Mouse (Mus musculus): ENCODE measurements around the gene Kcnk5. TPM values are rescaled to one million over a fixed set of nuclear protein-coding genes. Genes with fewer than 3 reads are reported as not detected.

The Kcnk5 gene
- polyA plus RNA-seq, 1 experiment from 2014 or later, result 9.1 TPM

GRCm38 (mm10) chr14:20185426-20185825 is 3.8 kb upstream of the Kcnk5 start:
- no peaks in the 10 kb centered on the region for H3K9me3 ChIP-seq (ENCODE audit: control insufficient read depth, low read length)
- DNase-seq (ENCODE audit: low spot score), result no peak
- 84% methylated on average over 9 of the region's 9 CpGs for WGBS
- H3K4me2 ChIP-seq (ENCODE audit: low read depth), result no peak overlapping the region
- no peak for ATAC-seq (ENCODE audit: insufficient read depth, low FRiP score, low TSS enrichment)
- H3K4me3 ChIP-seq (ENCODE audit: low read depth, low read length), result no peak overlapping the region
- H3K27ac ChIP-seq (ENCODE audit: low read depth, low read length), result no peak overlapping the region
- no peak overlapping the region for H3K9ac ChIP-seq (ENCODE audit: low read length)
- no peaks in the 10 kb centered on the region for H3K27me3 ChIP-seq (ENCODE audit: control insufficient read depth, insufficient read depth, low read length)
- H3K4me1 ChIP-seq (ENCODE audit: control insufficient read depth, insufficient read depth, low read length), result peaks cover 23% of the 10 kb centered on the region
- H3K36me3 ChIP-seq (ENCODE audit: control insufficient read depth, insufficient read depth, low read length), result no peaks in the 10 kb centered on the region

- Histone ChIP-seq H3K4me1 (ENCODE audit: control insufficient read depth, insufficient read depth, low read length) (peaks cover 35% of the 10 kb centered on the region), H3K9me3 (ENCODE audit: control insufficient read depth, low read length) (no peaks in the 10 kb centered on the region), H3K27me3 (ENCODE audit: control insufficient read depth, insufficient read depth, low read length) (no peaks in the 10 kb centered on the region), H3K9ac (ENCODE audit: low read length) (peak overlapping the region; percentile 6; the same call in 1 of the 2 replicates), H3K36me3 (ENCODE audit: control insufficient read depth, insufficient read depth, low read length) (no peaks in the 10 kb centered on the region), H3K4me2 (ENCODE audit: low read depth) (no peak overlapping the region), H3K27ac (ENCODE audit: low read depth, low read length) (peak overlapping the region; percentile 68), H3K4me3 (ENCODE audit: low read depth, low read length) (no peak overlapping the region)
- ATAC-seq (ENCODE audit: insufficient read depth, low FRiP score, low TSS enrichment) (no peak), DNase-seq (ENCODE audit: low spot score) (peak; percentile 33)
- WGBS, result 63% methylated on average over 5 of the region's 5 CpGs
Observed at GRCm38 (mm10) chr14:20183701-20184100, 2.1 kb upstream of the Kcnk5 start.

- Histone ChIP-seq H3K27ac (ENCODE audit: low read depth, low read length) (no peak overlapping the region), H3K27me3 (ENCODE audit: control insufficient read depth, insufficient read depth, low read length) (no peaks in the 10 kb centered on the region), H3K4me3 (ENCODE audit: low read depth, low read length) (no peak overlapping the region), H3K36me3 (ENCODE audit: control insufficient read depth, insufficient read depth, low read length) (no peaks in the 10 kb centered on the region), H3K4me1 (ENCODE audit: control insufficient read depth, insufficient read depth, low read length) (peaks cover 41% of the 10 kb centered on the region), H3K4me2 (ENCODE audit: low read depth) (no peak overlapping the region), H3K9me3 (ENCODE audit: control insufficient read depth, low read length) (no peaks in the 10 kb centered on the region), H3K9ac (ENCODE audit: low read length) (no peak overlapping the region)
- no peak for ATAC-seq (ENCODE audit: insufficient read depth, low FRiP score, low TSS enrichment)
- DNase-seq (ENCODE audit: low spot score), result no peak
- 81% methylated on average over 7 of the region's 7 CpGs for WGBS
Observed at GRCm38 (mm10) chr14:20182596-20182995, 987 bp upstream of the Kcnk5 start.

GRCm38 (mm10) chr14:20180751-20181162 is 852 bp downstream of the Kcnk5 start:
- peaks cover 41% of the 10 kb centered on the region for H3K4me1 ChIP-seq (ENCODE audit: control insufficient read depth, insufficient read depth, low read length)
- H3K36me3 ChIP-seq (ENCODE audit: control insufficient read depth, insufficient read depth, low read length), result no peaks in the 10 kb centered on the region
- peak overlapping the region; percentile 57 for H3K4me3 ChIP-seq (ENCODE audit: low read depth, low read length)
- H3K27me3 ChIP-seq (ENCODE audit: control insufficient read depth, insufficient read depth, low read length), result no peaks in the 10 kb centered on the region
- DNase-seq (ENCODE audit: low spot score), result no peak
- H3K27ac ChIP-seq (ENCODE audit: low read depth, low read length), result no peak overlapping the region
- no peak for ATAC-seq (ENCODE audit: insufficient read depth, low FRiP score, low TSS enrichment)
- H3K9me3 ChIP-seq (ENCODE audit: control insufficient read depth, low read length), result no peaks in the 10 kb centered on the region
- WGBS, result under 1% methylated on average over 24 of the region's 24 CpGs
- peak overlapping the region; percentile 93 for H3K4me2 ChIP-seq (ENCODE audit: low read depth)
- H3K9ac ChIP-seq (ENCODE audit: low read length), result peak overlapping the region; percentile 68

GRCm38 (mm10) chr14:20180304-20180703 is 1.3 kb downstream of the Kcnk5 start:
- ATAC-seq (ENCODE audit: insufficient read depth, low FRiP score, low TSS enrichment) (no peak), DNase-seq (ENCODE audit: low spot score) (no peak)
- H3K27me3 ChIP-seq (ENCODE audit: control insufficient read depth, insufficient read depth, low read length), result no peaks in the 10 kb centered on the region
- peak overlapping the region; percentile 57 for H3K4me3 ChIP-seq (ENCODE audit: low read depth, low read length)
- 9% methylated on average over 6 of the region's 6 CpGs for WGBS
- H3K9me3 ChIP-seq (ENCODE audit: control insufficient read depth, low read length), result no peaks in the 10 kb centered on the region
- no peaks in the 10 kb centered on the region for H3K36me3 ChIP-seq (ENCODE audit: control insufficient read depth, insufficient read depth, low read length)
- no peak overlapping the region for H3K27ac ChIP-seq (ENCODE audit: low read depth, low read length)
- peak overlapping the region; percentile 93 for H3K4me2 ChIP-seq (ENCODE audit: low read depth)
- H3K9ac ChIP-seq (ENCODE audit: low read length), result peak overlapping the region; percentile 68
- H3K4me1 ChIP-seq (ENCODE audit: control insufficient read depth, insufficient read depth, low read length), result peaks cover 41% of the 10 kb centered on the region

- H3K9me3 ChIP-seq (ENCODE audit: control insufficient read depth, low read length), result no peaks in the 10 kb centered on the region
- no peaks in the 10 kb centered on the region for H3K36me3 ChIP-seq (ENCODE audit: control insufficient read depth, insufficient read depth, low read length)
- peaks cover 41% of the 10 kb centered on the region for H3K4me1 ChIP-seq (ENCODE audit: control insufficient read depth, insufficient read depth, low read length)
- H3K4me2 ChIP-seq (ENCODE audit: low read depth), result peak overlapping the region; percentile 93
- H3K27me3 ChIP-seq (ENCODE audit: control insufficient read depth, insufficient read depth, low read length), result no peaks in the 10 kb centered on the region
- 75% methylated on average over 5 of the region's 5 CpGs for WGBS
- H3K9ac ChIP-seq (ENCODE audit: low read length), result no peak overlapping the region
- peak overlapping the region; percentile 57; the same call in 1 of the 2 replicates for H3K4me3 ChIP-seq (ENCODE audit: low read depth, low read length)
- DNase-seq (ENCODE audit: low spot score), result no peak
- no peak overlapping the region for H3K27ac ChIP-seq (ENCODE audit: low read depth, low read length)
- ATAC-seq (ENCODE audit: insufficient read depth, low FRiP score, low TSS enrichment), result no peak
Observed at GRCm38 (mm10) chr14:20179731-20180280, 1.8 kb downstream of the Kcnk5 start.

GRCm38 (mm10) chr14:20179080-20179479 is 2.5 kb downstream of the Kcnk5 start:
- Histone ChIP-seq H3K27me3 (ENCODE audit: control insufficient read depth, insufficient read depth, low read length) (no peaks in the 10 kb centered on the region), H3K4me1 (ENCODE audit: control insufficient read depth, insufficient read depth, low read length) (peaks cover 41% of the 10 kb centered on the region), H3K9me3 (ENCODE audit: control insufficient read depth, low read length) (no peaks in the 10 kb centered on the region), H3K4me2 (ENCODE audit: low read depth) (peak overlapping the region; percentile 93), H3K9ac (ENCODE audit: low read length) (no peak overlapping the region), H3K4me3 (ENCODE audit: low read depth, low read length) (peak overlapping the region; percentile 12; the same call in 1 of the 2 replicates), H3K36me3 (ENCODE audit: control insufficient read depth, insufficient read depth, low read length) (no peaks in the 10 kb centered on the region), H3K27ac (ENCODE audit: low read depth, low read length) (no peak overlapping the region)
- DNase-seq (ENCODE audit: low spot score) (no peak), ATAC-seq (ENCODE audit: insufficient read depth, low FRiP score, low TSS enrichment) (no peak)
- WGBS, result 39% methylated on average over 3 of the region's 3 CpGs

- 17% methylated on average over 4 of the region's 4 CpGs for WGBS
- DNase-seq (ENCODE audit: low spot score), result no peak
- no peaks in the 10 kb centered on the region for H3K9me3 ChIP-seq (ENCODE audit: control insufficient read depth, low read length)
- peak overlapping the region; percentile 93 for H3K4me2 ChIP-seq (ENCODE audit: low read depth)
- no peaks in the 10 kb centered on the region for H3K27me3 ChIP-seq (ENCODE audit: control insufficient read depth, insufficient read depth, low read length)
- no peak overlapping the region for H3K27ac ChIP-seq (ENCODE audit: low read depth, low read length)
- H3K4me3 ChIP-seq (ENCODE audit: low read depth, low read length), result peak overlapping the region; percentile 12; the same call in 1 of the 2 replicates
- ATAC-seq (ENCODE audit: insufficient read depth, low FRiP score, low TSS enrichment), result no peak
- peaks cover 36% of the 10 kb centered on the region for H3K4me1 ChIP-seq (ENCODE audit: control insufficient read depth, insufficient read depth, low read length)
- no peaks in the 10 kb centered on the region for H3K36me3 ChIP-seq (ENCODE audit: control insufficient read depth, insufficient read depth, low read length)
- no peak overlapping the region; the same call in 1 of the 2 replicates for H3K9ac ChIP-seq (ENCODE audit: low read length)
Observed at GRCm38 (mm10) chr14:20178593-20178992, 3.0 kb downstream of the Kcnk5 start.

GRCm38 (mm10) chr14:20177494-20178123 is 4.0 kb downstream of the Kcnk5 start:
- no peak for DNase-seq (ENCODE audit: low spot score)
- WGBS, result 79% methylated on average over 9 of the region's 9 CpGs
- H3K4me2 ChIP-seq (ENCODE audit: low read depth), result no peak overlapping the region

More at GRCm38 (mm10) chr14:20177494-20178123, 4.0 kb downstream of the Kcnk5 start:
- no peaks in the 10 kb centered on the region for H3K9me3 ChIP-seq (ENCODE audit: control insufficient read depth, low read length)
- H3K27ac ChIP-seq (ENCODE audit: low read depth, low read length), result no peak overlapping the region
- peaks cover 26% of the 10 kb centered on the region for H3K4me1 ChIP-seq (ENCODE audit: control insufficient read depth, insufficient read depth, low read length)
- no peak overlapping the region for H3K4me3 ChIP-seq (ENCODE audit: low read depth, low read length)
- no peaks in the 10 kb centered on the region for H3K27me3 ChIP-seq (ENCODE audit: control insufficient read depth, insufficient read depth, low read length)
- no peak overlapping the region for H3K9ac ChIP-seq (ENCODE audit: low read length)
- ATAC-seq (ENCODE audit: insufficient read depth, low FRiP score, low TSS enrichment), result no peak
- H3K36me3 ChIP-seq (ENCODE audit: control insufficient read depth, insufficient read depth, low read length), result no peaks in the 10 kb centered on the region

All from neural tube, embryonic 11.5 days (tissue).